Mouse (Mus musculus) CH12.LX (cell line): ENCODE measurements around the gene Fam171a1. TPM values are rescaled to one million over a fixed set of nuclear protein-coding genes. Genes with fewer than 3 reads are reported as not detected.

Source experiments
- DNase-seq: peaks from one replicate; pipeline ENCODE4 v3.0.0-alpha.2; 2013; ENCODE audit errors: extremely low read depth
- H3K27ac ChIP-seq: 2 replicates; pipeline ENCODE4 v1.5.1; 2012; ENCODE audit warnings: low read depth, mild to moderate bottlenecking, control low read depth, moderate library complexity; ENCODE audit not compliant: insufficient read depth
- H3K27me3 ChIP-seq: replicated peaks from 2 replicates; pipeline ENCODE3; 2012; ENCODE audit warnings: inconsistent platforms
- H3K36me3 ChIP-seq, 2 experiments: replicated peaks in 1 of 2; 2 replicates each; pipeline versions ENCODE3 to v1.6.1; 2012; ENCODE audit warnings: inconsistent platforms in 1 of 2, low read length in 1 of 2, mild to moderate bottlenecking in 1 of 2, mixed read lengths in 1 of 2, moderate library complexity in 1 of 2; ENCODE audit not compliant: control insufficient read depth in 1 of 2, insufficient read depth in 1 of 2
- H3K4me1 ChIP-seq, 2 experiments: 2 replicates each; pipeline ENCODE4 v1.6.1; 2012; ENCODE audit warnings: inconsistent platforms in 1 of 2, moderate library complexity in 1 of 2; ENCODE audit not compliant: insufficient read depth in 2 of 2, control insufficient read depth in 1 of 2
- H3K4me2 ChIP-seq: 2 replicates; pipeline ENCODE4 v1.6.1; 2012; ENCODE audit warnings: low read depth, mild to moderate bottlenecking, control low read depth; ENCODE audit not compliant: poor library complexity, insufficient read depth, severe bottlenecking
- H3K4me3 ChIP-seq, 3 experiments: fragments of 150-350 bp in 1 of 3; sonication (generic) in 1 of 3; replicated peaks in 1 of 3; 2 replicates each; pipeline versions ENCODE3 to v1.5.1; 2011 to 2012; ENCODE audit warnings: low read depth in 2 of 3, low read length in 2 of 3, mild to moderate bottlenecking in 2 of 3, moderate library complexity in 2 of 3, control low read depth in 1 of 3, improper control_type of control experiment in 1 of 3, inconsistent platforms in 1 of 3, mixed read lengths in 1 of 3; ENCODE audit not compliant: poor library complexity in 1 of 3
- H3K79me2 ChIP-seq: replicated peaks from 2 replicates; pipeline ENCODE4 v1.6.1; 2012; ENCODE audit warnings: mild to moderate bottlenecking, moderate library complexity; ENCODE audit not compliant: control insufficient read depth, poor library complexity, insufficient read depth, severe bottlenecking; ENCODE audit errors: extremely low read depth
- H3K9ac ChIP-seq: 2 replicates; pipeline ENCODE4 v1.6.1; 2012; ENCODE audit warnings: low read depth, mild to moderate bottlenecking, control low read depth, moderate library complexity; ENCODE audit not compliant: insufficient read depth
- H3K9me3 ChIP-seq: replicated peaks from 2 replicates; pipeline ENCODE3; 2012; ENCODE audit warnings: low read length, inconsistent platforms, mixed read lengths
- CHD1 ChIP-seq: IDR thresholded peaks from 2 replicates; pipeline ENCODE4 v1.6.1; 2012; ENCODE audit warnings: low read depth, low read length, improper control_type of control experiment, inconsistent platforms
- CHD2 ChIP-seq: IDR thresholded peaks from 2 replicates; pipeline ENCODE4 v1.6.1; 2011; ENCODE audit warnings: low read length, improper control_type of control experiment
- HCFC1 ChIP-seq: IDR thresholded peaks from 2 replicates; pipeline ENCODE4 v1.6.1; 2012; ENCODE audit warnings: low read depth, mild to moderate bottlenecking, inconsistent platforms, low read length, improper control_type of control experiment
- IRF4 ChIP-seq: IDR thresholded peaks from 2 replicates; pipeline ENCODE4 v1.6.1; 2014; ENCODE audit warnings: low read depth, mild to moderate bottlenecking, inconsistent platforms, low read length, improper control_type of control experiment
- JUN ChIP-seq: IDR thresholded peaks from 2 replicates; pipeline ENCODE4 v1.6.1; 2011; ENCODE audit warnings: low read depth, mild to moderate bottlenecking, low read length, improper control_type of control experiment, moderate library complexity; ENCODE audit not compliant: insufficient read depth
- KAT2A ChIP-seq: IDR thresholded peaks from 2 replicates; pipeline ENCODE4 v1.6.1; 2012; ENCODE audit warnings: low read length, improper control_type of control experiment, inconsistent platforms; ENCODE audit not compliant: insufficient replicate concordance
- MAX ChIP-seq: IDR thresholded peaks from 2 replicates; pipeline ENCODE4 v1.6.1; 2011; ENCODE audit warnings: low read length, improper control_type of control experiment
- MAZ ChIP-seq: IDR thresholded peaks from 2 replicates; pipeline ENCODE4 v1.6.1; 2012; ENCODE audit warnings: low read depth, mild to moderate bottlenecking, inconsistent platforms, low read length, improper control_type of control experiment, moderate library complexity
- RAD21 ChIP-seq: IDR thresholded peaks from 2 replicates; pipeline ENCODE4 v1.6.1; 2011; ENCODE audit warnings: low read depth, mild to moderate bottlenecking, low read length, improper control_type of control experiment, moderate library complexity
- RCOR1 ChIP-seq: conservative IDR thresholded peaks from 2 replicates; pipeline ENCODE4 v1.6.1; 2012; ENCODE audit warnings: low read depth, mild to moderate bottlenecking, inconsistent platforms, low read length, improper control_type of control experiment
- SIN3A ChIP-seq: IDR thresholded peaks from 2 replicates; pipeline ENCODE4 v1.6.1; 2012; ENCODE audit warnings: low read length, improper control_type of control experiment, inconsistent platforms
- UBTF ChIP-seq: IDR thresholded peaks from 2 replicates; pipeline ENCODE4 v1.6.1; 2012; ENCODE audit warnings: low read depth, mild to moderate bottlenecking, inconsistent platforms, low read length, improper control_type of control experiment, moderate library complexity
- USF2 ChIP-seq: conservative IDR thresholded peaks from 2 replicates; pipeline ENCODE4 v1.6.1; 2011; ENCODE audit warnings: low read depth, low read length, improper control_type of control experiment
- ZC3H11A ChIP-seq: IDR thresholded peaks from 2 replicates; pipeline ENCODE4 v1.6.1; 2012; ENCODE audit warnings: low read depth, mild to moderate bottlenecking, inconsistent platforms, low read length, improper control_type of control experiment
- ZNF384 ChIP-seq: IDR thresholded peaks from 2 replicates; pipeline ENCODE4 v1.6.1; 2012; ENCODE audit warnings: low read depth, low read length, improper control_type of control experiment, inconsistent platforms
- dilution Hi-C: fragments of 300-500 bp; cut with MboI; formaldehyde crosslinking; loops from 2 replicates; pipeline ENCODE4 v1.14.3; 2020; ENCODE audit warnings: low sequenced_read_pairs; ENCODE audit not compliant: extremely low pct_unique_long_range_greater_than_20kb, extremely low pct_ligation_motif_present
- in situ Hi-C: fragments of 300-500 bp; cut with MboI; formaldehyde crosslinking; loops from 3 replicates; pipeline ENCODE4 v1.14.3; 2019; ENCODE audit warnings: low sequenced_read_pairs, low pct_ligation_motif_present, low pct_unique_long_range_greater_than_20kb, mixed read lengths
- polyA plus RNA-seq: library from polyadenylated mRNA; unstranded; fragments of >175 nt; gene quantifications from 2 replicates; pipeline ENCODE4 v1.2.1, GENCODE M21; 2012; ENCODE audit warnings: low read depth; ENCODE audit not compliant: insufficient read length
- total RNA-seq, 2 experiments: library from RNA; depleted of rRNA; stranded (reverse); fragments of 300-350 nt in 1 of 2; fragments of >200 nt in 1 of 2; gene quantifications; 2 replicates each; pipeline ENCODE4 v1.2.3; 2012 to 2014

The Fam171a1 gene
- total and polyA plus RNA-seq, 3 experiments: 0.59 to 3.2 (median 1.8) TPM

- H3K9me3 ChIP-seq: no peaks in the 10 kb centered on the region
- H3K4me2 ChIP-seq: no peak overlapping the region
- no peak overlapping the region for H3K9ac ChIP-seq
- H3K79me2 ChIP-seq: no peaks in the 10 kb centered on the region
- DNase-seq: no peak
- H3K27ac ChIP-seq: no peak overlapping the region
- H3K27me3 ChIP-seq: no peaks in the 10 kb centered on the region
- no peak for TF ChIP-seq RCOR1
- no peak for TF ChIP-seq ZC3H11A
- TF ChIP-seq MAZ: no peak
- no peak for TF ChIP-seq HCFC1
- no peak for TF ChIP-seq USF2
- no peak for TF ChIP-seq SIN3A
- TF ChIP-seq UBTF: no peak
- TF ChIP-seq IRF4: no peak
- no peak for TF ChIP-seq KAT2A
- TF ChIP-seq CHD1: no peak
- TF ChIP-seq MAX: no peak
- no peak for TF ChIP-seq ZNF384
- TF ChIP-seq JUN: no peak
- TF ChIP-seq, all 38 proteins: peak for 0
- H3K4me3 ChIP-seq: no peak overlapping the region
- H3K36me3 ChIP-seq: no peaks in the 10 kb centered on the region
- dilution Hi-C loops: no loop called here
- H3K4me1 ChIP-seq: no peaks in the 10 kb centered on the region
- in situ Hi-C loops: no loop called here
Measured at GRCm38 (mm10) chr2:3132473-3132872, 18.4 kb downstream of the Fam171a1 start.

DNA sequence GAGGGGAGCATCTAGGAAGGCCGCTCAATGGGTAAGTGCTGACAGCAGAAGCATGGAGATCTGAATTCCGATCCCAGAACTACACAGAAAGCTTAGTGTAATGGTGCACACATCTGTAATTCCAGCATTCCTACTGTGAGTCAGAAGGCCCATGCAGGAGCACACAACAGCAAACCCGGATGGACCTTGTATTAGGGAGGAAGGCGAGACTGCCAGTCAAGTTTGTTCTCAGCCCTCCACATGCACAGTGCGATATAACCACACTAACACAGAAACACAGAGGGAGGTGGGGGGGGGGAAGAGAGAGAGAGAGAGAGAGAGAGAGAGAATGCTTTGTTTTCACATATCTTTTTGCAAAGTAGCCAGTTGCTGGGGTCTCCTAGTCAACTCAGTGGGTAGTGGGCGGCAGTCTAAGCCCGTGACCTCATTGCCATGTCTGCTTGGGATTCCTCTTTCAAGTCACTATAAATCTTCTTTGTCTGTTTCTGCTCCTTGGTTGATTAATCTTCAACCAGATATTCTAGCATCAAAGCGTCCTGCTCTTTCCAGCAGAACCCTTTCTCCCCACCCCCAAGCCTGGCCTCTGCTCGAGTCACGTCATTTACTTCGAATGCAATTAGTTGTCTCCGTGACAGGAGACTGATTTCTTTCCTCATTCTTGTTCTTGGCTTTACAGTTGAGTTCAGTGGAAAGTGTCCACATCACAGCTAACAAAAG is 20.7 kb downstream of the Fam171a1 start:
- Histone ChIP-seq H3K4me3 (no peak overlapping the region), H3K4me2 (no peak overlapping the region), H3K9ac (no peak overlapping the region), H3K36me3 (no peaks in the 10 kb centered on the region), H3K79me2 (no peaks in the 10 kb centered on the region), H3K27me3 (no peaks in the 10 kb centered on the region), H3K27ac (no peak overlapping the region), H3K9me3 (no peaks in the 10 kb centered on the region), H3K4me1 (no peaks in the 10 kb centered on the region)
- dilution Hi-C loops (no loop called here), in situ Hi-C loops (no loop called here)
- DNase-seq: no peak
- TF ChIP-seq RAD21: no peak
- no peak for TF ChIP-seq KAT2A
- no peak for TF ChIP-seq CHD2
